Mouse (Mus musculus): Measurements from ENCODE around the gene Pkp2.
"Not testable (repeated sequence)": the region's sequence is repeated elsewhere in the genome, so short reads cannot be mapped to it uniquely, and the experiment has no call there.

Pkp2 gene

DNA sequence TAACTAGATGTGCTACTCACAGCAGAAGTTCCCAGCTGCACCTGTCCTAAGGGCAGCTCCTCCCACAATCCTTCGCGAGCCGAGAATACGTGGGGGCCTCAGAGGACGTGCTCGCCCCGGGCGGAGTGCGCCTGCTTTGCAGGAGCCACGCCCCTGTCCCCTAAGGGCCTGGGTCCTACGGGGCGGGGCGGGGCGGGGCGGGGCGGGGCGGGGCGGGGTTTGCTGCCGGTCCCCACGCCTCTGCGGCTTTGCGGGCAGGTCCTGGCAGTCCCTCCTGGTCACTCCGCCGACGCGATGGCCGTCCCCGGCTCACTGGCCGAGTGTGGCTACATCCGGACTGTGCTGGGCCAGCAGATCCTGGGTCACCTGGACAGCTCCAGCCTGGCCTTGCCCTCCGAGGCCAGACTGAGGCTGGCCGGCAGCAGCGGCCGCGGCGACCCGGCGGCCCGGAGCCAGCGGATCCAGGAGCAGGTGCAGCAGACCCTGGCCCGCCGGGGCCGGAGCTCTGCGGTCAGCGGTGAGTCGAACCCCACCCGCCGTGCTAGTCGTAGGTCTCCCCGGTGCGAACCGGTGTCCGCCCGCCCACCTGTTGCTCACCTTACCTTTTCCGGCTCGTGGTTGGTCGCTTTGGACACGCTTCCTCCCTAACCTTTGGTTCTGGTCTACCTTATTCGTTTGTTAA is at the start of gene Pkp2:
TSS of gene Pkp2 (plus strand) at position 240 of the 682 bp plus-strand sequence.
- DNase-seq (ENCODE audit: low spot score) = no peak

DNA sequence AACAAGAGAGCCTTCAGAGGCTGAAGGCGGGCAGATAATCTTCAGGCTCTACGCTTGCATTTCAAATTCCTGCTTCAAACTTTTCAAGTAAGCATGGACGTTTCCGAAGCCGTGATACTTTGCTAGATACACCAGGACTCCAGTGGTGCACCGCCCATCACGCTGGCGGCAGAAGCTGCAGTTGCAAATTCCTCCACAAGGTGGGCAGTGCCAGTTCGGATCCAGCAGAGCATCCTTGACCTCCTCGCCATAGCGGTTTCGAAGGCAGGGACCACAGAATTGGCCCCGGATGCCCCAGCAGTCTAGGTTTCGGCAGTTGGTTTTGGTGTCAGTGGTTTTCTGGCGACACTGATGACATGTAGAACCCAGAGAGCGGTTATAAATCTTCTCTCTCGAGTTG is 15.7 kb upstream of the Pkp2 start:
- no peak for DNase-seq (ENCODE audit: low spot score)

DNA sequence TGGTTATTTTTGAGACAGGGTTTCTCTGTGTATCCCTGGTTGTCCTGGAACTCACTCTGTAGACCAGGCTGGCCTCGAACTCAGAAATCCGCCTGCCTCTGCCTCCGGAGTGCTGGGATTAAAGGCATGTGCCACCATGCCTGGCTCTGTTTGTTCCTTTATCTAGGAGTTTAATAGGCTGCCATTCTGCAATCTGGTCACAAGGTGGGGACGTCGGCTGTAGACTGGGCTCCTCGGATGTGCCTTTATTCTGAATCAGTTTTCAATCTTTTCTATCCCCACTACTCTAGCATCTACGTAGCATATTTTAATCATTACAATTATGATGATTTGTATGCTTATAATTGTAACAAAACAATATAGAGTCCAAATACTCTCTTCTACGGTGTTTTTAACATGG is 11.1 kb upstream of the Pkp2 start:
- not testable (repeated sequence) for DNase-seq (ENCODE audit: low spot score)

DNA sequence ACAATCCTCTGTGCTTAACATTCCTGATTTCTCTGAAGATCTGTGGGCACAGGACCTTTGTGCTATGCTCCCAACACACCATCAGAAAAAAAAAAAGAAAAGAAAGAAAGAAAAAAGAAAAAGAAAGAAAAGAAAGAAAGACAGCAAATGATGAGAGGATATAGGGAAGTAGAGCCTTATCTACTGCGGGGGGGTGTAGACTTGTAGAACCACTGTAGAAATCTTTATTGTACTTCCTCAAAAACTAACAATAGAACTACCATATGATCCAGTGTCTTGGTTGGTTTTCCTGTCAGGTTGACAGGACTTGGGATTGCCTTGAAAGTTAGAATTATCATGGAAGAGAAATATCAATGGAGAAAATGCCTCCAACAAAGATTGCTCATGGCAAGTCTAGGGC is 8.5 kb upstream of the Pkp2 start:
- DNase-seq (ENCODE audit: low spot score) = no peak

DNA sequence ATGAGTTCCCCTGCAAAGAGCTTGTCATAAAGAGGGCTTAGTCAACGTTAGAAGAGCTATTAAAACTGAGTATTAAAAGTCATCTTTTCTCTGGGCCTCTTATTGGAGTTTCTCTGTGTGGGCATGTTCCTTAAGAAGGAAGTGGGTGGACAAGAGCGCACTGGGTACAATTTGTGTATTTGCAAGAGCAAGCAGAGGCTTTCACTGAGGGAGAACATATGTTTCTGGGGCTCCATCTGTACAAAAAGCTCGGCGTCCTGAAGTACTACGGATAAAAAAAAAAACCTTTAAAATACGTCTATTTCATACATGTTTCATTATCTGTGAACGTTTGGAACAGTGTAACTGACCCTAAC is 417 bp upstream of the Pkp2 start:
- DNase-seq (ENCODE audit: low spot score) = no peak

DNA sequence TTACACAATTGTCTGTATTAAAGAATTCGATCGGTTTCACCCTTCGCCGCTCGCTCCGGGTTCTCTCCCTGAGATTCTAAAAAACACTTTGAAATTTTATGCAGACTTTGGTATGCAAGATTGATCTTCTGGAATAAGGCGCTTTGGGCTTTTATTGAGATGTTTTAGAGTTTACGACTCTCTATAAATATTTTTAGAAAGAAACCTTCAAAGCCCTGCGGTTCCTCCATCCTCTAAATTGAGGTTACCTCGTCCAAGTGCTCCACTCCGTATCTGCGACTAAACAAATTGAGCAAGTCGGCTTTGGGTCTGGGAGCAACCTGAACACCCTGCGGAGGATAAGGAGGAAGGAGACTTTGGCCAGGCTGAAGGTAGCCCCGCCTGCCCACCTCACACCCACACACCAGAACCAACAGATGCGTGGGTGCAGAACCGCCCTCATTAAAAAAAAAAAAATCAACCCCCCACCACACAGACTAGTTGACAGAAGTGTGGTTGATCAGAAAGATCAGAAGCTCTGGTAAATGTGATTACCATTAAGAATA is 715 bp downstream of the Pkp2 start:
- DNase-seq (ENCODE audit: low spot score) = no peak

DNA sequence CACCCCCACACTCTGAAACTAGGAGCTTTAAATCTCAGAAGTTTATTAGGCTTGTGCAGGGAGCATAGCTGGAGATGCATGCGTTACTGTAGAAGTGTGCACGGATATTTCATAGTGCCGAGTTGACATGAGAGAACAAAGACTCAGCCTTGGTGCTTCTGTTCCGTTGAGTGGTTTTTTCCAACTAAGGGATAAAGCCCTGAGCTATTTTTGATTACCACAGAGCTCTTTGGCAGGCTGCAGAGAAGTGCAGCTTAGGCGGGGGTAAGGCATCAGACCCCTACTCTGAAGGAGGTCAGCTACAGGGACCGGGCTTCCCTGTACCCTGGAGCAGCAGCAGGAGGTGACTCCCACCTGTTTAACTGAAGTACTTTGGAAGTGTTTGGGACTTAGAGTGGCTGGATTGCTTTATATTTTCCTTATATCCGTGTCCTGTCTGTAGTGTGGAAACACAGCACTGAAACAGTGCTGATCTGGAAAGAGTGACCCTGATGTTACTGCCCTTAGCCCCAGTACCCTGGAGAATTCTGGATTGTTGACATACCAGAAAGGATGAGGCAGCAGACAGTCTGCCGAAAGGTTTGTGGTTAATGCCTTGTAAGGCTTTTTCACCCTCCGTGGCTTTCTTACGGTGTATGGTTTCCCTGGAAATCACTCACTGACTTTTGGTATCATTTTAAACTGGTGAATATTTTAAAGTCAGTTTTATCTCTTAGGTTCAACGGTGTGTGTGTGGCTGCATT is 2.7 kb downstream of the Pkp2 start:
- no peak for DNase-seq (ENCODE audit: low spot score)

DNA sequence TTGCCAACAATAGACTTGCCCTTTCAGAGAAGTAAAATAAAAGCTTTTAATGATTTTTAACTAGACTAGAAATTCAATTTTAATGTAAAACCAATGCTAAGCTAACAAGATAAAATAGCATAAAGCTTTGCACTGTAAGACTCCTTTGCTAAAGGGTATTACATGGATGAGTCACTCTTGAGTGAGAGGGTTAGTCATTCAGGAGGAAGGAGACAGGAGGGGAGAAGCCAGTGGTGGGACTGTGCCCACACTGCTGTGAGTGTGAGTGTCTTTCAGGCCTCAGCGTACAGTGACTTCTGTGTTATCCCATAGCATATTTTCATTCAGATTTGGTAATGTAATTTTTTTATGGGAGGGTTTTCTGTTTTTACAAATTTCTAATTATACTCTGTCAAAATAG is 3.8 kb downstream of the Pkp2 start:
- no peak for DNase-seq (ENCODE audit: low spot score)

DNA sequence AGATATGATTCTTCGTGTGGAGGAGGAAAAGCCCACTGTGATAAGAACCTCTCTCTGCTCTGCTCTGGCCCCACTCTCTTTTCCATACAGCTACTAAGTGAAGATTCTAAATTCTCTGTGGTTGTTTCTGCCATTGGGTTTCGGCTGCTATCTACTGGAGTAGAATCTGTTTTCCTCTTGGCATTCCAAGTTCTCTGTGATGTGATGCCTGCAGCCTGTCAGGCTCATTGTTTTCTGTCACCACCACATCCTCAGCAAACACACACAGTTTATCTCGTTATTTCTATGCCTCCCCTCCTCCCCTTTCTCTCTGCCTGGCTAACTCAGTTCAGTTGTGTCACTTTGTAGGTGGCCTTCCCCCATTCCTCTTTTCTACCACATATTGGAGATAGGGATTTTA is 6.7 kb downstream of the Pkp2 start:
- no peak for DNase-seq (ENCODE audit: low spot score)

DNA sequence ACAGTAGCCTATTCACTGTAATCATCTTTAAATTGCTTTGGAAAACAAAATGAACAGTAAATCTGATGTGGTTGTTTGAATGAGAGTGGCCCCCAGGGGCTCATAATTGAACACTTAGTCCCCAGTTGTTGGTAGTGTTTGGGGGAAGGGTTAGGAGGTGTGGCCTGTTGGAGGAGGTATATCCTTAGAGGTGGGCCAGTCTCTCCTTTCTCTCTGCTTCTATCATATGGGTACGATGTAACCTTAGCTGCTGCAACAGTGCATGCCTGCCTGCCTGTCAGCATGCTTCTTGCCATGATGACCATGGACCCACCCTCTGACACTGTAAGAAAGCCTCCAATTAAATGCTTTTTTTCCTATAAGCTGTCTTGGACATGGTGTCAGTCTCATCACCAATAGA is 9.5 kb downstream of the Pkp2 start:
- no peak for DNase-seq (ENCODE audit: low spot score)

DNA sequence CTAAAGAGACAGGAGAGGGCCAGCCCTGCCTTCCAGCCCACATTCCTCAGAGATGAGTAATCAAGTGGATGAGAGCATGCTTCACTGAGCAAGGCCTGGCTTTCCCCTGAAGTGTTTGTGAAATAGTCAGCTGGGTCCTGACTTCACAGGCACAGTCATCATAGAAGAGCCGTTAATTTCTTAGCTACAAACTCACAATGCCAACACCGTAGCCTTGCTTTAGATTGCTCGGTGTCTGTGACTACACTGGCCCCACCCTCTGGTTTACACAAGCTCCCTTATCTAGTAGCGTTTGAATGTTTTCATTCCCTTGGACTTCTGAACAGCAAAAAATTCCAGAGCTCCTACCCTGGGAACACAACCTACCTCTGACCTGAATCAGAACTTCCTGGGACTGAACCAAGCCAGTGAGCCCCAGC is 11.4 kb downstream of the Pkp2 start:
- no peak for DNase-seq (ENCODE audit: low spot score)

DNA sequence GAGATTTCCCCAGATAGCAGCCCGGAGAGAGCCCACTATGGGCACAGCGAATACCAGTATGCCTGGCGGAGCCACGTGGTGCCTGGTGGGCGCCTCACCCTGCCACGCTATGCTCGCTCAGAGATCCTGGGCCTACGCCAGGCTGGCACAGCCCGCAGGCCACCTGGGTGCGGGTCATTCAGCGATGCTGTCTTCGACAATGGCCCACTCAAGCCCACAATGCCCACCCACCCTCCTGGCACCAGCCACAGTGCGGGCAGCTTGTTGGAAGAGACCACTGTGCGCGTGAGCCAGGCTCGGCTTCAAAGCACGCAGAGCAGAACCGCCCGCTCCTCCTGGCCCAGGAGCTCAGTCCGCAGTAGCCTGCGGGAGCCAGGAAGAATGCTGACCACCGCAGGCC is 12.7 kb downstream of the Pkp2 start:
- no peak for DNase-seq (ENCODE audit: low spot score)

DNA sequence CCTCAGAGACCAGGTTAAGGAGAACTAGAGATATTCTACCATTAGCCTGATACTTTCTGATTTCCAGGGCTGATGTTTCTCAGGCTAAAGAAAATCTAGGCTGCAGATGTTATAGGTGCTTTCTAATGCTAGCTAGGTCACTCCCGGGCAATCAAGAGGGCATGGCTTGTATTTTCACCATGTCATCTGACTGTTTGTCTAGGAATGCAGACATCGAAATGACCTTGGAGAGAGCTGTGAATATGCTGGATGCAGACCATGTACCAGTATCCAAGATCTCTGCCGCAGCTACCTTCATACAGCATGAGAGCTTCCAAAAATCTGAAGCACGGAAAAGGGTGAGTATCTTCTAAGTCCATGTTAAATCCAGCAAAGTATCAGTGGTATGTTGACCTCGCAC is 17.3 kb downstream of the Pkp2 start:
- DNase-seq (ENCODE audit: low spot score) = no peak

DNA sequence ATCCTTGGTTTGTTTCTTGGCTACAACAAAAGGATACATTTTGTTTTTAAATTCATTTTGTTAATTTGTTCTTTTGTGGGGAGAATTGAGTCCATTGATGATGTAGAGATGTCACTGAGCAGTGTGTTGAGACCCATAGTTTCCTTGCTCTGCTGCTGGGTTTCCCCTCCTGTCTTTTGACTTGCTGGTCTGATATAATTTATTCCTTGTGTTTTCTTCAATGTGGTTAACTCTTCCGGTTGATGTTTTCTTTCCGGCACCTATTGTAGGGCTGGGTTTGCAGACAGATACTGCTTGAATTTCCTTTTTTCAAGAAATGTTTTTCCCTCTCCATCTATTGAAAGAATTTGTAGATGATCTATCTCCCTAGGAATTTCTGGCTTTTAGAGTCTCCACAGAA is 20.8 kb downstream of the Pkp2 start:
- no peak for DNase-seq (ENCODE audit: low spot score)

DNA sequence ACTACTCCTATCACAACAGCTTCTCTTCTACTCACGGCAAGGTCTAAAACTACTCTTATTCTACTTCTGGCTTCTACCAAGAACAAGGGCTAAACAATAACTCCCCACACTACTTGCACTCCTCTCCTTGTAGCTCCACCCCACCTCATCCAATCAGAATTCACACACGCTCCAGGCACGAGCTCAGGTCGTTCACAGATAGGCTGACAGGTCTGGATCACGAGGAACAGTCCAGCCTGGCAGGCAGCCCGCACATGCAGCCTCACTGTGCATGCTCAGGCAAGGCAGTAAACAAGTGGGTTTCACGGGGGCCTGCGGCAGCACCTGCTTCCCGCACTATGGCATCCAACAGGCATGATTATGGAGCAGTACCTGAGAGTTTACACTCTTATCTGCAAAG is 23.6 kb downstream of the Pkp2 start:
- not testable (repeated sequence) for DNase-seq (ENCODE audit: low spot score)

DNA sequence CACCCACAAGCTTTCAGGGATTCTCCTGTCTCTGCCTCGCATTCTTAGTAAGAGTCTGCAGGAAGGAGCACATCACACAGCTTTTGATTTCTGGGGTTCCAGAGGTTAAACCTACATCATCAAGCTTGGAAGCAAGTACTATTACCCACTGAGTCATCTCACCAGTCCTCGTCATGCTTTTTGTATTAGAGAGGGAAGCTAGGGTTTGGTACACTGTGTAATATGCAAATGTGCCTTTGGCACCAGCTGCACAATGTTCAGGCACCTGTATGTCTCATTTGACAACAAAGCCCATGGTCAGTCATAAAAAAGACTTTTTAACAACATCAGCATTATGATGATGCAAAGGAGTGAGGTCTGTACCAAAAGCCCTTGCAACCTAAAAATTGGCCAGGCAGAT is 25.2 kb downstream of the Pkp2 start:
- DNase-seq (ENCODE audit: low spot score) = no peak

DNA sequence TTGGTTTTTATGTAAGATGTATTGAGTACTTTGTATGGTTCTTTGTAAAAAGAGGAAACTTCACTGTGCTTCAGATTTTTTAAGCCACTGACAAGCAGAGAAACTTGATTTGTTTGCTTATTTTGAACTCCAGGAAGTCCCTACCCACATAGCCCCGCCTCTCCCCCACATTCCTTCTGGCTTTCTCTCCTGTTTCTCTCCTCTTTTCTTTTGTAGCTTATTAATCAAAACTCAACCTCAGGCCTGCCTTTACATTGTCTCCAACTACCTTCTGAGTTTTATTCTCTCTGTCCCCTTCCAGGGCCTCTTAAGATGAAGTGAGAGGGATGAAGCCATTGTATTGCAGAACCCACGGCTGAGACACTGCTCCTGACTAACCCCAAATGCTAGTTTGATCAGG is 31.6 kb downstream of the Pkp2 start:
- no peak for DNase-seq (ENCODE audit: low spot score)

DNA sequence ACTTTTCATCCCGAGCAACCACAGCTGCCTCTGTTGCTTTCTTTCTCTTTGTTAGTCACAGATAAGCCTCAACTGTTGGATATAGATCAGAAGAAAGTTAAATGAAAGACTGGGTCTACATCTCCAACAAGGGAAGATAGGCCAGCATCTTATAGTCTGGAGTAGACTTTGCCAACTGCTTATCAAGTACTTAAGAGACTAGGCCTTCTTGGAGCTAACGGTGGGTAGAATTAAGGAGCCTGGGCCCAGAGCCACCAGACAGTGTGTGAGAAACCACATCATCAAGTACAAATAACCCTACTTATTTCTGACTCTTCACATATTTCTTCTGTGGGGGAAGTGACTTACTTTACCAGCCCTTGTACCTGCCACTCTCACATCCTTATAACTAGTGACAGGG is 37.4 kb downstream of the Pkp2 start:
- no peak for DNase-seq (ENCODE audit: low spot score)

DNA sequence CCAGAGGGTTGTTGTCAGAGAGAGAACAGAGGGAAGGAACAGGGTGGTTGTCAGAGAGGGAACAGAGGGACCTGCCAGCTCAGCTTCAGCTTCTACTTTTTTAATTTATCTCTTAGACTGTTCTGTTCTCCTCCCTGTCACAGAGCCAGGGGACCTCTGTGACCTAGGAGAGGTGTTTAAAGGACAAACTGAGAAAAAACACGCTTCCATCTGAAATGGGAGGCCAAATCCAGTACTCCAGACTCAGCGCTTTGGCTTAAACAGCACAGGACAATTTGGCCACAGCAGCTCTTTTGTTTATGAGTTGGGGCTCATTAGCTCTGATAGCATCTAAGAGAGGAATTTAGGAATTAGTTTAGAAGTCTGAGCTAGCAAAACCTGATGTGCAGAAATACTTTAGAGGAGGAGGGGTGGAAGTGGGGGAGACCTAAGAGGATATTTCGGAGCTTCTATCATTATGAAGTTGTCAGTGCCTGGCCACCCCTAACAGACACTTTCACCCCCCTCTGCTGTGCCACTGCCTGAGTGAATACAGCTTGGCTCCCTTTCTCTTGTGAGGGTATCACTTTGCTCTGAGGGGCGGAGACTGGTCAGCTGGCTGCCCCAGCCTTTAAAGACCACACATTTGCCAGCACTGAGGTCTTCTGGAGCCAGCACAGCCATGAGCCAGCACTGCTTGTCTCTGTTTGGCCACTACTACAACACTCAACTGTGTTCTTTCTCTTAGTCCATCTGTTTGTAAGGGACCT is 40.4 kb downstream of the Pkp2 start:
- no peak for DNase-seq (ENCODE audit: low spot score)

DNA sequence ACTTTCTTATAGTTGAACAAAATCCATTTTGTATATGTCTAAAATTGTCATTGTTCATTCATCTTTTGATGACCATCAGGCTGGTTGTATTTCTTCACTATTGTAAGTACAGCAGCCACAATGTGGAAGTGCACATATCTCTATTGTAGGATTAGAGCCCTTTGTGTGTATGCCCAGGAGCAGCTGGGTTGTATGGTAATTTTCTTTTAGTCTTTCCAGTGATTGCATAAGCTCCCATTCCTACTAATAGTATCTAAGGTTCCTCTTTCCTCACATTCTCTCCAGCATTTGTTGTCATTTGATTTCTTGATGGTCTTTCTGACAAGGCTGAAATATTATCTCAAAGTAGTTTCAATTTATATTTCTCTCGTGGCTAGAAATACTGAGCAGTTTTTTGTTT is 42.1 kb downstream of the Pkp2 start:
- no peak for DNase-seq (ENCODE audit: low spot score)

DNA sequence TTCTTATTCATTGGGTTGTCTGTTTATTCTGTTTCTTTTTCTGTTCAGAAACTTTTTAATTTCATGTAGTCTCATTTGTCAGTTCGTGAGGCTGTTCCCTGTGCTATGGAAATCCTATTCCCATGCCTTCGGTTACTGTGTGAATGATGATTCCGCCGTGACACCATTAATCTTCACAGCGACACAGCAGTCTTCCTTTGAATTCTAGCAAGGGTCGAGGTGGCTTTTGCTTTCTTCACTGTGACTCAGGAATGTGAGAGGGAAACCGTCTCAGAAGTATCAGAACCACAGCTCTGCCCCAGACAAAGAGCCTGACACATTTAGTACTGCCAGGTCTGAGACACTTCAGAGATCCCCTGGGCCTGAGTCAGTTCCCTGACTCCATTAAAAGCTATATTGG is 42.8 kb downstream of the Pkp2 start:
- no peak for DNase-seq (ENCODE audit: low spot score)

DNA sequence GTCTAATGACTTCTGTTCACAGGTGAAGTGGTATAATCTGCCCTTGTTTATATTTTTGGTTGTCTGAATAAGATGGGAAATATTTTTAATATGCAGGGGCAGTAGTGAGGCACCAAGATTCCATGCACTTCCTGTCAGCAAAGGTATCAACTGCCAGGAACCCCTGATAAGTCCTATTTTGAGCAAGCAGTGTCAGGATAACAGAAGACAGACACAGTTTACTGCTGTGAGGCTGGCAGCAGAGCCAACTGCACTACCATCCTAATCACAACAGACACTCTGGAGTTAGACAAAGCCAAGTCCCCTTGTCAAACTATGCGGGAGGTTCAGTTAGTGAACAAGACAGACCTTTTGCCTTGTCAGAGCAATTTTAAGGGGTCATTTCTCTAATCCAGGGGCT is 43.6 kb downstream of the Pkp2 start:
- no peak for DNase-seq (ENCODE audit: low spot score)

DNA sequence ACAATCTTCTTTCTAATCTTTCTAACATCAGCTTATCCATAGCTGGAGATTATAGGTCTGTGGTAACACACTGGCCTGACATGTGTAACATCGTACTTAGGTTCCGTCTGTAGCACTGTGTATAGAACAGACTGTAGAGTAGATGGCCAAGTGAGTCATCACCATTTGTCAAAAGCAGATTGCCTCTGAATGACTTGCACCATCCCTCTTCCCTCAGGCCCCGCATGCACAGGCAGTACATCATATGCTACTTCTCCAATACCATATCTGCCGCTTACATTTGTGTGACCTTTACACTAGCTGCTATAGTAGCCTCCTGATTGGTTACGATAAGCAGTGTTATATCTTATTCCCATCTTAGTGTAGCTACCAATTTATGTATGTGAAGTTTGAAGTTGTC is 47.8 kb downstream of the Pkp2 start:
- no peak for DNase-seq (ENCODE audit: low spot score)

Data from urinary bladder, postnatal 10 days (tissue).